Mouse (Mus musculus): ENCODE measurements around the gene Ptms. TPM values are rescaled to one million over a fixed set of nuclear protein-coding genes. Genes with fewer than 3 reads are reported as not detected.

Ptms gene
- total RNA-seq (2021), result 100 to 1,000 TPM; 101 to 129 TPM
- long read RNA-seq, experiment 1, transcript Ptms-203 (4 exons, 629 nt), result minor isoform, 6 of 40 reads
- long read RNA-seq, experiment 1, transcript Ptms-201 (5 exons, 1,149 nt), result major isoform, 15 of 40 reads
- long read RNA-seq, experiment 1, partial matches to known transcripts, result 4 of 40 reads
- long read RNA-seq, experiment 1, other reads (novel, unspliced or antisense), result 15 of 40 reads
- long read RNA-seq, experiment 2, transcript Ptms-203 (4 exons, 629 nt), result minor isoform, 8 of 33 reads
- long read RNA-seq, experiment 2, transcript Ptms-201 (5 exons, 1,149 nt), result major isoform, 14 of 33 reads
- long read RNA-seq, experiment 2, partial matches to known transcripts, result 3 of 33 reads
- long read RNA-seq, experiment 2, other reads (novel, unspliced or antisense), result 8 of 33 reads

DNA sequence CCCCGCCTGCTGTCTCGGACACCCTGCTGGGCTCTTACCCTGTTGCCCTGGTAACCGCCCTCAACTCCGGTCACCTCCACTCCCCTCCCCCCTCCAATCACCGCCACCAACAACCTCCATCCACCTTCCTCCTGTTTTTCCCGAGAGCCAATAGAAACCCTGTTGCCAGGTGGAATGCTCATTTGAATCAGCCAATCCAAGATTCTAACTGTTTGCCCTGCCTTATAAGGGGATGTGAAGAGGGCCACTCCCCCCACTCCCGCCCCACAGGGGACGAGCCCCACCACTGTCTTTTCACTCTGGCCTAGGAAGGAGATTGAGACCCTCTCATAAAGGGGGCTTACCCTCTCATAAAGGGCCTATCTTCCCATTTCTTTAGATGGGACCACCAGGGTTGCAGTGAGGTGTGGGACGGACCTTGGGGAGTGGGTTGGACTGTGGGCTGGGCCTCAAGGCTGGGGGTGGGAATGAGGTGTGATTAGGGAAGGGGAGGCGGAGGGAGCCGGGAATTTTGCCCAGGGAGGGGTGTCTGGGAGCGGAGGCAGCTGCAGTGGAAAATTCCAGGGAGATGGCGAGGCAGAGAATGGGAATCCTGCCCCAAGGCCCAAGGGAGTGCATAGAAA is at the start of gene Ptms:
Gene Ptms (minus strand): TSS at position 409 of the 623 bp plus-strand sequence.
- intact Hi-C loops (cut with DNase I), result loop anchor here (5.0 kb wide), 1 partner anchor 63 kb away; the partner anchor contains the start of gene P3h3
- DNase-seq, result peak; percentile 89 to 96

DNA sequence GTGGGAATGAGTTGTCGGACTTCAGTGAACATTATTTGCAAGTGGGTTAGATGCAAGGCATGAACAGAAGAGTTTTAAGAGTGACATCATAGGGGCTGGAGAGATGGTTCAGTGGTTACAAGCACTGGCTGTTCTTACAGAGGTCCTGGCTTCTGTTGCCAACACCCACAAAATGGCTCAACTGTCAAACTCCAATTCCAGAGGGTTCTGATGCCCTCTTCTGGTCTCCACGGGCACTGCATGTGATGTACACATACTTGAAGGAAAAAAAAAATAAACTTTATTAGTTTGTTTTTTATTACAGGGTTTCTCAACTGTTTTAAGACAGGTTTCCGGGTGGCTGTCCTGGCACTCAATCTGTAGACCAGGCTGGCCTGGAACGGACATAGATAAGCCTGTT is 47.9 kb upstream of the Ptms start:
- peak in 1 of 2 experiments; percentile 39 for DNase-seq
- intact Hi-C loops (cut with DNase I), result no loop called here

DNA sequence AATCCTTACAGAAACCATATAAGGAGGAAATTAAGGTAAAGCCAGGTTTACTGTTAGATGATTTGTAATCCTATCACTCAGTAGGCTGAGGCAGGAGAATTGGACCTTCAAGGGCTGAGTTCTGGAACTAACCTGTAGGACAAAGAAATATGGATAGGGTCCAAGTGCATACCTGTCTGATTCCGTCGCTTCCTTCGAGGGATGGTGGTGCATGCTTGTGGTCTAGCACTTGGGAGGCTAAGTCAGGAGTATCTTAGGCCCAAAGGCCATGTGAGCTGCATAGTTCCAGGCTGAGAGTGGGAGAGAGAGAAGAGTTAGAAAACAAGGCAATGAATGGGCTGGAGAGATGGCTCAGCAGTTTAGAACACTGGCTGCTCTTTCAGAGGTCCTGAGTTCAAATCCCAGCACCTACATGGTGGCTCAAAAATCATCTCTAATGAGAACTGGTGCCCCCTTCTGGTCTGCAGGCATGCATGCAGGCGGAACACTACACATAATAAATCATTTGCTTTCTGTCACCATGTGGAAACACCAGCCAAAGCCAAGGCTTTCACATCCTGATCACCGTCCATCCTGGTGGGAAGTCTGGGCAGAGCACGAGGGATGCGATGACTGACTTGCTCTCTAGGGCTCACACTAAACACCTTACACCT is 46.7 kb upstream of the Ptms start:
- intact Hi-C loops (cut with DNase I), result no loop called here
- no peak for DNase-seq

DNA sequence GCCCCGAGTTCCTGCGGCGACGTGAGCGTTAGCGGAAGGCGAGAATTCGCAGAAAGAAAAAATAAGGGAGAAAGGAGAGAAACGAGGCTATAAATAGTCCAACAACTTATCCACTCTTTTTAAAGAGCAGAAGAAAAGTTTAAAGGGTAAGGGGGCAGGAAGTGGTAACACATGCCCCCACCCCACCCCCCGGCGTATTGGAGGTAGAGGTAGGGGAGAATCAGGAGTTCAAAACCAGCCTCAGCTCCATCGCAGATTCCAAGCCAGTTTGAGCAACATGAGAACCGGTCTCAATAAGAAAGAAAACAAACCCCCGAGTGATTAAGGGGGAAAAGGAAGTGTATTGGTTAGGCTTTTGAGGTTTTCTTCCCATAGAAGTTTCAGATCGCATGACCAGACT is 45.8 kb upstream of the Ptms start:
- no peak for DNase-seq
- intact Hi-C loops (cut with DNase I), result loop anchor here (2.0 kb wide), 1 partner anchor 63 kb away; no protein-coding TSS in a partner anchor

DNA sequence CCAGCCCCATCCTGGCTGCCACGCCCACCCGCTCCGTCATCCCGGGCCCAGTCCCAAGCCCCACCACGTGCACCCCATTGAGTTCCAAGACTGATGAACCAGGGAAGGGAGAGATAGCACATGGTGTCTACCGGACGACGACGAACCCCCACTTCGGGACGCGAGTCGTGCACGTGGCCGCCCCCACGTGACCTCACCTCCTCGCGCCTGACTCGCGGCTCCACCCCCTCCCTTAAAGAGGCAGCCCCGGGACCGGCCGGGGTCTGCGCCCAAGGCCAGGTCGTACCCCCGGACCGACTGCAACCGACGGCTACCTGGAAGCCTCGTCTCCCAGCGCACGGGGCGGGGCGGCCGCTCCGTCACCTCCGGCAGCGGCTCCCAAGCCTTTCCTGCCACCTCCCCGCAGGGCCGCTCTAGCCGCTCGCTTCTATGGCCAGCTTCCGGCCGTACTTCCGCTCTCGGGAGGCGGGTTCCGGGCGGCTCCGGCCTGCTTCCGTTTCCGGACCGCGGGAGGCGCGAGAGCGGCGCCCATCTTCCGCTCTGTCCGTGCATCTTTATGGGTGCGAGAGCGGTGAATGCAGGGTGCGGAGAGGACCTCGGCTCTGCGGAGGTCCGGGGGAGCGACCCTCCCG is 45.3 kb upstream of the Ptms start, which contains the start of gene Cops7a:
Gene Cops7a (minus strand): TSS at position 451 of the 632 bp plus-strand sequence.
- DNase-seq, result peak; percentile 93 to 96
- intact Hi-C loops (cut with DNase I), result loop anchor here (2.0 kb wide), 1 partner anchor 62 kb away; no protein-coding TSS in a partner anchor

DNA sequence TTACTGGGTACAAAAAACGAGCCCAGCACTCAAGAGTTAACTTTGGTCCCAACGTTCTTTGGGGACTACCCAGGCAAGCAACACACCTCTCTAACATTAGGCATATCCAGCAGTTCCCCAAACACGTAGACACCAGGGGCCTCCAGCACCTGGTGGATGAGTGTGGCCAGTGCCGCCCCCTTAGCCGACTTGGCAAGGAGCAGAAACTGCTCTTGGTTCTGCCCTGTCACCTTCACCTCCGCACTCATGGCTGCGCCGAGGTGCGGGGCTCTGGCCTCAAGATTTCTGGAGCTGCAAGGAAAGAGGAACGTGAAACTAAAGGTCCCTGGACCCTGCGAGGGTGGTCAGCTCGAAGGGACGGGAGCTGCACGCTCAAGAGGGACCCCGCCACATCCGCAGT is 44.7 kb upstream of the Ptms start:
- intact Hi-C loops (cut with DNase I), result loop anchor here (2.0 kb wide), 1 partner anchor 62 kb away; no protein-coding TSS in a partner anchor

DNA sequence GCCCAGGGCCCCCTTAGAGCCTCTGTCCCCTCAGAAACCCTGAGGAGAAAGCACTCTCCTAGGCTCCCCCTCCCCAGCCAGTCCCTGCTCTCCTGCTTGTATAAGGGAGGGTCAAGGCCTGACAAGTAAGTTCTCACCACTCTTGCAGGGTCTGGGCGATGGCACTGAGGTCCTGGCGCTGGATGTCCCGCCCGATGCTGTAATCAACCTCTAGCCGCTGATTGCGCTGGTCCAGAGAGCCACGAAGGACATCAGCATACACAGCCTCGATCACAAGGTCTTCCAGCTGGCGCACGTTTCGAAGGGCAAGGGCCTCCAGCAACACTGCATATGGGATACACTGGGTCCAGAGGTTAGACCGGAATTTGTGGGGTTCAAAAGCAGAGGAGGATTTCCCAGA is 41.1 kb upstream of the Ptms start:
- intact Hi-C loops (cut with DNase I), result no loop called here
- DNase-seq, result no peak

More for the DNA sequence above, 44.7 kb upstream of the Ptms start:
- DNase-seq, result no peak

DNA sequence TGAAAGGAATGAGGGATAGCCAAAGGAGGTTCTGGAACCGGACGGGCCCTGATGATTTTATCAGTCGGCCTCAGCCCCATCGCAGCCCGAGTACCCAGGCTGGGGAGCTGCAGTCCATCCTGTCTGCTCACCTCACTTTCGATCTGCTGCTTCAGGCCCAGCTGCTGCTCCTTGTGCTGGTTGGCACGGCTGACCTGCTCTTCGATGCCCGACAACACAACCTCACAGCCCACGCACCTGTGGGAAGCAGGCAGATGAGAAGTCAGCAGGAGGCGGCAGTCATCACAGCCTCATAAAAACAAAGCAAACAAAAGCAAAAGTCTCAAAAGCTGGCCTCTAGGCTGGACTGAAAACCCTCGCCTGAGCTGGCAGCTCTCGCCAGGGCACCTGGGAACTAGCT is 40.1 kb upstream of the Ptms start:
- intact Hi-C loops (cut with DNase I), result loop anchor here (2.0 kb wide), 1 partner anchor 15 kb away; no protein-coding TSS in a partner anchor
- DNase-seq, result no peak

DNA sequence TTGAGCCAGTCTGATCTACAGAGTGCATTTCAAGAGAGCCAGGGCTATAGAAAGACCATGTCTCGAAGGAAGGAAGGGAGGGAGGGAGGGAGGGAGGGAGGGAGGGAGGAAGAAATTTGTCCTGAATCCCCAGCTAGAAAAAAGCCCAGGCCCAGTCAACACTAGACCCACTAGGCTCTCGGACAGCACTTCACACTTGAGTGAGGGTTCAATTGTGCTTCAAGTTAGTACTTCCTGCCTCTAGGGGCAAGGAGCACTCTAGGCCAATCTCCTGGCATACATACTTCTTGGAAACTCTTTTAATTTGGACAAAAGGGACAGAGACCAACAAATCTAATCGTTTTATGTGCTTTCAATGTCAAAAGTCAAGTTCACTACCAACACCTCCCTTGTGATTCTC is 38.2 kb upstream of the Ptms start:
- no peak for DNase-seq
- intact Hi-C loops (cut with DNase I), result loop anchor here (2.0 kb wide), 1 partner anchor 13 kb away; no protein-coding TSS in a partner anchor

DNA sequence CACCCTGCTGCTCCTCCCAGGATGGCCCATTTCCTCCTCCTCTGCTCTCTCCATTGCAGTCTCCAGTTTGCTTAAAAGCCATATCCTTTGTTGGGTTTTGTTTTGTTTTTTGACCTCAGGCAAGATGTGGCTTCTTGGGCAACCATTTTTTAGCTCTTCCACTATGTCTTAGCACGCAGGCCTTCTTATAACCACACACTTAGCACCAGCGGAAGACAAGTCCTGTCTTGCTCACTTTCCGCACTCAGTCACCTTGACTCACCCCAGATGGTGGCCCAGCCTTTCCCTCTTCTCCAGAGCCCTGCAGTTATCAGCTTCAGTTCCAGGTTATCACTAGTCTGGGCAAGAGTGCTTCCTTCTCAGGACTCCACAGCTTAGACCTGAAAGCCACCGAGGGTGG is 35.3 kb upstream of the Ptms start:
- intact Hi-C loops (cut with DNase I), result no loop called here
- DNase-seq, result no peak

DNA sequence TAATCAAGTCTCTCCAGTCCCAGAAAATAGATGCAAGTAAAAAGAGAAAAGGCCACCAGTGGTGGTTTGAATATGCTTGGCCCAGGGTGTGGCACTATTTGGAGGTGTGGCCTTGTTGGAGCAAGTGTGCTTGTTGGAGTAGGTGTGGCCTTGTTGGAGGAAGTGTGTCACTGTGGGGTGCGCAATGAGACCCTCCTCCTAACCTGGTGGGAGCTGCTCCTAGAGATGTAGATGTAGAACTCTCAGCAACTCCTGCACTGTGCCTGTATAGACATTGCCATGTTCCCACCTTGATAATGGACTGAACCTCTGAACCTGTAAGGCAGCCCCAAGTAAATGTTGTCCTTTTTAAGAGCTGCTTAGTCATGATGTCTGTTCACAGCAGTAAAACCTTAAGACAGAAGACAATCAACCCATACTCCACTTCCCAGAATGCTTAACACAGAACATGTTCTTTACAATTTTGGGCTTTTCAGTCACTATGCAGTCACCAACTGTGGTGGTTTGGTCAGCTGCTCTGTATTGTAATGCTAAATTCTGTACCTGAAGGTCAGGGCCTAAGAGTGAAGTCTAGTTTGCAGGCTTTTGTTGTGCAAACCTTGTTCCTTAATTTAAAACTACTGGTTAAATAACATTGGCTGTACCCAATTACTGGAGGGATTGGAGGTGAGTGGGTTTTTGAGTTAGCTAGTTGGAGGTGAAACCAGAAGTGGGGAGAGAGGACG is 34.2 kb upstream of the Ptms start:
- intact Hi-C loops (cut with DNase I), result no loop called here
- no peak for DNase-seq

DNA sequence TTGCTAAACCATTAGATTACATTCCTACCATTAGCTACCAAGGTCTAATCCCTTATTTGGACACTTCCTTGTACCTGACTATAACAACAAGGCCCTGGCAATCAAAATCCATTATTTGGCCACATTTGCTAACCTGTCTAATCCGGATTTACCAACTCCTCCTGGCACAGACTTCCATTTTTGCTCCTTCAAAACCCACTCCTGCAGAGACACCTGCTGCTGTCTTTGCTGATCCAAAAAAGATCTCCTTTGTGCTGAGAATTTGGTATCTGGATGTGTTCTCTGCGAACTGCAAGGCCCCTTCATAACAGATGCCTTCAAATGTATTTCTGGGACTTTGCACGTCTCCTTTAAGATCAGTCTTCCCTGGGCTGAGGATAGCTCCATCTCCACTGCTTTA is 23.6 kb upstream of the Ptms start:
- no peak for DNase-seq
- intact Hi-C loops (cut with DNase I), result no loop called here

DNA sequence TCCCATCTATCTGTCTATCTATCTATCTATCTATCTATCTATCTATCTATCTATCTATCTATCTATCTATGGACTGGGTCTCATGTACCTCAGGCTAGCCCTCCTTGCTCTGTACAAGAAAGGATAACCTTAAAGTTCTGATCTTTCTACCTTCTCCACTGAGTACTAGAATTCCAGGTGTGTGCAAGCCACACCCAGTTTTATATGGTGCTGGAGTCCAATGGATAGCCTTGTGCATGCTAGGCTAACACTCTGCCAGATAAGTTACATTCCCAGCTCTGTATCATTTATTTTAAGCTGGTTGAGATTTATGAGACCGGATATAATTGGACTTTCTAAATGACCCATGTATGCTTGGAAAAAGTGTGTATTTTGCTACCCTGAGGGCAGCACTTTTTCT is 21.8 kb upstream of the Ptms start:
- intact Hi-C loops (cut with DNase I), result no loop called here
- no peak for DNase-seq

DNA sequence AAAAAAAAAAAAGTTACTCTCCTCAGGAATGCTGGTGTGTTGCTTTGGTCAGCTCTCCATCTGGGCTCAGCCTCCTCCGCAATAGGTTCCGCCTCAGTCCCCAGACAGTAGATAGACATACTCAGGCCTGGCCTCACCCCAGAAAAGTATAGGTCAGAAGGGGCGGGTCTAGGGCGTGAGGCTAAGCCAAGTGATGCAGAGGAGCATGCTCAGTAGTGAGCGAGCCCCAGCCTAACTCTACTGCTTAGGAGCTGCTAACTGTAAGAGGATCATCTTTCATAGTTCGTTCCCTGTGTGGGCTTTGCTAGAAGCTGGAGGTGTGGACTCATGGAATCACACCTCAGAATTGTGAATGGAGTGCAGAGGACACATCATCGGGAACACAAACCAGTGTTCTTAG is 18.7 kb upstream of the Ptms start:
- intact Hi-C loops (cut with DNase I), result no loop called here
- no peak for DNase-seq

DNA sequence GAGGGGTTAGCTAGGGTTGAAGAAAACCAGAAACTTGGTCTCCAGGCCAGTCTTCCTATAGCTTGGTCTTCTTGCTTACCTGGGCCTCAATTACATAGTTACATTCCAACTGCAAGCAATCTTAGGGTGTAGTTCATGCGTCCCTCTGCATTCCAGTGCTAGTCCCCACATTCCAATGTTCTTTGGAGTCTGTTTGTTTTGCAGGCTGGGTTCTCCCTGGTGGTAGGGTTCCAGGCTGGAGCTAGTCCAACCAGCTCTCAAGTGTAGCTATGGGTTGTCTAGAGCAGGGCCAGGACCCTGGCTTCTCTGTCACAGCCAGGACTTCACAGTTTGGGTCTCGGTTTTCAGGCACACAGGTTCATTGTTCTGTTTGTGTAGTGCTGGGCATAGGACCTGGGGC is 17.6 kb upstream of the Ptms start:
- intact Hi-C loops (cut with DNase I), result no loop called here
- DNase-seq, result no peak

DNA sequence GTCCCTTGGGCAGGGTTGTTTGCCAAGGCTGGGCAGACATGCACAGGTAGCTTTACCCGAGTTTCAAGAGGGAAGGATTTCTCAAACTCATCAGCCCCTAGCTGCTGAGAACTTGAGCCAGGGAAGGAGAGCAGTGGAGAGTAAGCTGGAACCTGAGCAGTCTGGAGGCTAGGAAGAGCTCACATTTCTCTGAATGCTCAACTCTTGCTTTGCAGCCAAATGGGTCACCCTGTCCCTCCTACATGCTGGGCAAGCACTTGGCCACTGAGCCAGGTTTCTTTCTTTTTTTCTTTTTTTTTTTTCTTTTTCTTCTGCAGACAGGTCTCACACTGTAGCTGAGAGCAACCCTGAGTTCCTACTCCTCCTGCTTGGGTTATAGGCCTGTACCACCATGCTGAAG is 16.8 kb upstream of the Ptms start:
- intact Hi-C loops (cut with DNase I), result no loop called here
- no peak for DNase-seq

DNA sequence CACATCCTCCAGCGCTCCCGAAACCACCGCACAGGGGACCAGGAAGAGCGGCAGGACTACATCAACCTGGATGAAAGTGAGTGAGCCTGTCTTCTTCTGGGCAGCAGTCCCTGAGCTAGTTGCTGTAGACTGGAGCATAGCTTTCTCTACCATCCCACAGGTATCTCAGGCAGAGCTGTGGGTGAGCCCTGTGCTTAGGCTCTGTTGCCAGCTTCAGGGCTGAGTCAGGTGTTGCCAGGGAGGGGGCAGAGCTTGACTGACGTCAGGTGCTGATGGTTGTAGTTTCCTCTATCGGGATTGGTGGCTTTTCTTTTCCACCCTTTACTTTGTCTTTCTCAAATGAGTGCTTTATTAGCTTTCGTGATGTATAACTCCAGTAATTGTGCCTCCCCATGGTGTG is 14.8 kb upstream of the Ptms start:
- intact Hi-C loops (cut with DNase I), result no loop called here
- DNase-seq, result no peak

DNA sequence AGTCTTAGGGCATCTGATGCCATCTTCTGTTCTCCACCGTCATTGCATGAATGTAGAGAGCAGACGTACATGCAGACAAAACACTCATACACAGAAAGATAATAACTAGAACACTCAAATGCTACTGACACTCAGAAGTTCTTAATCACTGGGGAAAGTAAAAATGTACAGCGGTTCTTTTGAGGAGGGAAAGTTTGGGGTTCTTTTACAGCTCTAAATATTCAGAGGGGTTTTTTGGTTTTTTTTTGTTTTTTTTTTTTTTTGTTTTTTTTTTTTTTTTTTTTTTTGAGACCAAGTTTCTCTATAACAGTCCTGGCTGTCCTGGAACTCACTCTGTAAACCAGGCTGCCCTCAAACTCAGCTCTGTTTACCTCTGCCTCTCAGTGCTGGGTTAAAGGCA is 13.2 kb upstream of the Ptms start:
- intact Hi-C loops (cut with DNase I), result no loop called here
- DNase-seq, result no peak

DNA sequence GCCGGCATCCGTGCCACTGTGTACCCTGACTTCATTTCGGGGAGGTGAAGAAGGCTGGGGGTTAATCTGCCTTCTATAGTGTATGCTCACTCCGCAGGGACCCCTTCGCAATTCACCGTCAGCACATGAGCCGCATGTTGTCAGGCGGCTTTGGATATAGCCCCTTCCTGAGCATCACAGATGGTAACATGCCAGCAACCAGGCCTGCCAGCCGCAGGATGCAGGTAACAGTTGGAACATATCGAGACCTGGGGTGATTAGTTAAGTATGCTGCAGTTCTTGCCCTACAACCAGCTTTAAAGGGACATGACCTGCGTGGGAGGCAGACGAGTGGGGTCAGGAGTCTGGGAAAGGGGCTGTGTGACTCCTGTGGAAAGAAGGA is 12.4 kb upstream of the Ptms start:
- DNase-seq, result no peak
- intact Hi-C loops (cut with DNase I), result no loop called here
